Mouse (Mus musculus): ENCODE results near the gene Nox1.
"Not testable (repeated sequence)": the region's sequence is repeated elsewhere in the genome, so short reads cannot be mapped to it uniquely, and the experiment has no call there.

Gene Nox1

DNA sequence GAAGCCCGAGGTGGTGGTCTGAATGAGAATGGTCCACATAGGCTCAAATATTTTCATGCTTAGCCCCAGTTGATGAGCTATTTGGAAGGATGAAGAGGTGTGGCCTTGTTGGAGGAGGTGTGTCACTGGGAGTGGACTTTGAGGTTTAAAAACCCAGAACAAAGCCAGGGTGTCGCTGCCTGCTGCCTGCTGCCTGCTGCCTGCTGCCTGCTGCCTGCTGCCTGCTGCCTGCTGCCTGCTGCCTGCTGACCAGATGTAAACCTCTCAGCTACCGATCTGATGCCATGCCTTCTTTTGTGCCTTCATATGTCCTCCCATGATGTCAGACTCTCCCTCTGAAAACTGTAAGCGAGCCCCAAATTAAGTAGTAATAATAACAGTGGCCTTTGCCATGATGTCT, at the start of gene Nox1:
Gene Nox1, minus strand, starts transcription at position 101 of the 400 bp plus-strand sequence.
- no peak for DNase-seq

DNA sequence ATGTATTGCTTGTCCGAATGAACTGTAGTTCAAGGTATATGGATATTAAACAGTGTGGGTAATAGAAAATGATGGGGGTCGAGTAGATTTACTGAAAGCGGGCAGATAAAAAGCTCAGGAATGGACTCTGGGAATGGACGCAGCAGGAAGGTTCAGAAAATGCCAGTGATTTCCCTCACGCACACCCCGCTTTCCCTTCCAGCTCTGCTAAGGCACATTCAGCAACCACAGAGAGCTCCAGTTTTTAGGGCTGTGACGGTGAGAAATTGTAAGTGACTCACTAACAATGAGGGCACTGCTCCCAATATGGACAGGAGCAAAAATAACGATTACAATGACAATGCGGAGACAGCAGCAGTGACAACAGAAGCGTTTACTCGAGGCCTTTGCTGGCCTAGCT, 40.4 kb upstream of the Nox1 start:
- no peak for DNase-seq

- no peak for DNase-seq
Measured at GRCm38 (mm10) chrX:134261191-134261590, 39.4 kb upstream of the Nox1 start.

GRCm38 (mm10) chrX:134248202-134248601, 26.4 kb upstream of the Nox1 start:
- no peak for DNase-seq

GRCm38 (mm10) chrX:134245946-134246345, 24.2 kb upstream of the Nox1 start:
- DNase-seq = no peak

DNA sequence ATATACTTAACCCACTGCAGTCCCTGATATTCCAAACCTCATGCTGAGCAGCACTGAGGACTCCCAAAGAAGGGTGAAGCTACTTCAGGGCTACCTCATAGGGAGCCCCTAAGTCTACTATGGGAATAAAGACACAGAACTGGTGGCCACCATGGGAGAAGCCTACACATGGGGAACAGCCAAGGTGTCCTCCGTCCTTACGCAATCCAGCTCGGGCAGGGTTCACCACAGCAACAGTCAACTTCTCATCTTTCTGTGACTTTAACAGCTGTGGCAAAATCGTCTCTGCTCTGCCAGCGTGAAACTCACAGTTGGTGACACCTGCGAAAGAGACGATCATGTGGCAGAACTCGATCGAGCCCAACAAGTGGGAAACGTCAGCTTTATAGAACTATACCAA, 16.5 kb upstream of the Nox1 start:
- DNase-seq = no peak

DNA sequence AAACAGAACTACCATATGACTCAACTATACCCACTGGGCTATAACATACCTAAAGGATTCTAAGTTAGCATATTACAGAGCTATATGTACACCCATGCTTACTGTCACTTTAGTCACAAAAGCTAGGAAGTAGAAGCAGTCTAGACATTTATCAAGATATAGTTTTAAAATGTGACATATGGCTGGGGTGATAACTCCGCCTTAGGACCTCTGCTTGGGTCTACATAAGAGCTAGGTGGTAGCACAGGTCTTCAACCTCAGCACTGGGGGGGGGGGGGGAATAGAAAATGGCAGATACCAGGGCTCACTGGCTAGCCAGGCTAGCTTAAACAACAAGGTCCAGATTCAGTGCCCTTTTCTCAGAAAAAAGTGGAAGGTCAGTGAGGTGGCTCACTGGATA, 11.3 kb upstream of the Nox1 start:
- no peak for DNase-seq

DNA sequence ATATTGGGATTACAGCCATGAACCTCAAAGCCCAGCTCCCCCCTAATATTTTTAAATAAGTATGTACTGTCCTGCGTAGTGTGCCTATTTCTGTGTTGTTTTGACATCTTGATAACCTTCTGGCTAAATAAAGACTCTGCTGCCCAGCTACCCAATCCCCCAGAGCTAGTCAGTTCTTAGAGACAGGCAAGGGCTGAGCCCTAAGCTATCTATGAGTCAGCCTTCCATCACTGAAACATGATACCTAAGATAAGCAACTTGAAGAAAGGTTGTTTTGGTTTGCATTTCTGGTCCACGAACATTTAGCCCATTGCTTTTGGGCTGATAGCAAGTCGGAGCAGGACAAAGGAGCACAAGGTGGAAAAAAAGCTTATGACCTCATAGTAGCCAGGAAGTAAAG, 1.1 kb downstream of the Nox1 start:
- no peak for DNase-seq

DNA sequence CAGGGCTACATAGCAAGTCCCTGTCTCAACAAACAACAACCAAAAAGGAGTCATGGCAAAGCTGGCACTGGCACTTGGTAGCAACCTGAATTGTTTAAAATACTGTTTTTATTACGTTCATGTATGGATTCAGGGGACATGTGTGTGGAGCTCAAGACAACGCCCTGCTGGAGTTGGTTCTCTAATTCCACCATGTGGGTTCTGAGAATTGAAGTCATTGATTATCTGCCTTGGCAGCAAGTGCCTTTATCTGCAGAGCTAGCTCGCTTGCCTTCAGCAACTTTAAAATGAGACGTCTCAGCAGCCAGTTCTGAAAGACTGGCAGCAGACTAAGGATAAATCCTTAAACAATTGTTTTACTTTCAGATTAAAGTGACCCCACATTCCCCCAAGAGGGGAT, 3.6 kb downstream of the Nox1 start:
- no peak for DNase-seq

DNA sequence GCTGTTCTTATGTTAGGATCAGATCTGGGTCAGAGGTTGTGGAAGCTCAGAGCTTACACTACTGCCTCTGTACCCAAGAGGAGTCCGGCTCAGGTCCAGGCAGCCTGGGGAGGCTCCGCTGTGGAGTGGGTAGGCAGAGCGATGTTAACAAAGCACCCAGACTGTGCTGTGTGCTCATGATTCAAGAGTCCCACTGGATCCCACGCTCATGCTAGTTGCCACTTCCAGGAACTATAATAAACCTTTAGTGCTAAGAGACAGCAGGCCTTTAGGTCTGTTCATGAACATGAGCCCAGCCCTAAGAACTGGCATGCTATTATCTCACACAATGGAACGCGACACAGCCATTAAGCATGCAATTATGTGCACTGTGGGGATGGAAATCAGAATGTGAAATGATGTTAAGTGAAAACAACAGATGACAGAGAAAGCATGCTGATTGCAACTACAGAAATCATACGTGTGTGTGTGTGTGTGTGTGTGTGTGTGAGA, 10.6 kb downstream of the Nox1 start:
- no peak for DNase-seq

DNA sequence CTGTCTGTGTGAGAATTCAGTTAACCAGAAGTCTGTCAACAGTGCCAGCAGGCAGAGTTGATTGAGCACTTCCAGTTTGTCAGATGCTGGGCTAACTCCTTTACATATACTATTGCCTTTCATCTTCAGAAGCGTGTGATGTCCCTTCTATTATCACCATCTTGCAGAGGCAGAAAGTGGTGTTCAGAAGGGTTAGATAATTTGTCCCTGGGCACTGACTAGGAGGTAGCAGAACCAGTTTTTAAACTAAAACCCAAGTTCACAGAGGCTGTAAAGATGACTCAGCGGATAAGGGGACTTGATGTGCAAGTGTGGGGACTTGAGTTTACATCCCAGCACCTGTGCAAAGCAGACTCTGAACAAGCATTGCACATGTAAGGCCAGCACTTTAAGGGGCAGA, 13.3 kb downstream of the Nox1 start:
- DNase-seq = no peak

DNA sequence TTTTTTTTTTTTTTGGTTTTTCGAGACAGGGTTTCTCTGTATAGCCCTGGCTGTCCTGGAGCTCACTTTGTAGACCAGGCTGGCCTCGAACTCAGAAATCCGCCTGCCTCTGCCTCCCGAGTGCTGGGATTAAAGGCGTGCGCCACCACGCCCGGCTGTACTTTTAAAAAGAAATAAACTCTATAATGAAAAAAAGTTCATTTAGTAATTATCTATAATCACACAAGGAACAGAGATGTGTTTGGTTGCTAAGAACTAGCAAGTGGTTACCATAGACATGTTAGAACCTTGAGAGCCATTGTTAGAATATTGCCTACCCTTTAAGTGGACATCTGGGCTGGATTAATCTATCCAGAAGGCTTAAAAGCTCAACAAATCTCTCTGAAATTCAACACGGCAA, 34.6 kb downstream of the Nox1 start, which contains the start of gene Arl13a:
Gene Arl13a, plus strand, starts transcription at position 301 of the 400 bp plus-strand sequence.
- DNase-seq = not testable (repeated sequence)

DNA sequence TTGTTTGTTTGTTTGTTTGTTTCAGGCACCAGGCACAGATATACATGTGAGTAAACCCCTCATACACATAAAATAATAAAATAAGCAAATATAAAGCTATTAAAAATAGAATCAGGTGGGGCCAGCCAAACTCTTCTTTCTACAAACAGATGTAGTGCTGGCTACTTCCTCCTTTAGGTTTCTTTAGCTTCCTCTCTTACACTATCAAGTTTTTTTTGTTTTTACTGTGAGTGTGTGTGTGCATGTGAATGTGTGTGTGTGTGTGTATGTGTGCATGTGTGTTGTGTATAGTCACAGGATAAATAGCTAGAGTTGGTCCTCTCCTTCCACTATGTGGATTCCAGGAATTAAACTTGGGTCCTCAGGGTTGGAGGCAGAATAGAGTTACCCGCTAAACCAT, 47.1 kb downstream of the Nox1 start:
- DNase-seq = no peak

GRCm38 (mm10) chrX:134170584-134170983, 51.2 kb downstream of the Nox1 start:
- no peak for DNase-seq

DNA sequence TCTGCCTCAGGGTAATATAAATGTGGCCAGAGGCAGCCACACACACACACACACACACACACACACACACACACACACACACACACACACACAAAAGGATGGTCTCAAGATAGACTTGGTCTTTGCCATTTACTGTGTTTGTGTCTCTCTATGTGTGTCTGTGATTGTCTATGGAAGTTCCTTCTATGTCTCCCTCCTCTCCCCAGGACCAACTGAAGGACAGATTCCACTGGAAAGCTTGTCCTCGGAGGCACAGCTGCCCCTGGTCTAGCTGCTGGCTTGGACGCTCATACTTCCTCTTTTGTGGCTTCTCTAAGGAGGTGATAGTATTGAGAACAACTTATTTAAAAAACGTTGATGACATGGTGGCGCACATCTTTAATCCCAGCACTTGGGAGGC, 58.3 kb downstream of the Nox1 start:
- DNase-seq = no peak

GRCm38 (mm10) chrX:134162826-134163225, 58.9 kb downstream of the Nox1 start:
- DNase-seq = no peak

GRCm38 (mm10) chrX:134162043-134162720, 59.6 kb downstream of the Nox1 start, which contains the start of gene Xkrx:
Gene Xkrx, minus strand, starts transcription at chrX:134162076.
- no peak for DNase-seq

DNA sequence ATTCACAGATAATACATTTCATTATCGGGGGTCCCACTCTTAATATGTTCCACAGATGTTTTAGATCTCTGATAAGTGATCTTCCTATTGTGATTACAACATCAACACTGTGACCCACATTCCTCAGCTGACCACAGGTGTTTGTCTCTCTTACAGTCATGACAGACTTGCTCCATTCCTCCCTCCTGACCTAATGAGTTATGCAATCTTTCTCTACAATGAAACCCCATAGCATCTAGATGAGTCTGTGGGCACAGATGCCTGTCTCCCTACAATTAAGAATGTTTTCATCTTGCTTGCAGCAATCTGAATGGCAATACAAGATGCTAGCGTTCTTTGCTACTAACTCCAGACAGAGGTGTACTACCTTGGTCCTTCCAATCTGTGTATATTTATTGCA, 61.3 kb downstream of the Nox1 start:
- DNase-seq = no peak

DNA sequence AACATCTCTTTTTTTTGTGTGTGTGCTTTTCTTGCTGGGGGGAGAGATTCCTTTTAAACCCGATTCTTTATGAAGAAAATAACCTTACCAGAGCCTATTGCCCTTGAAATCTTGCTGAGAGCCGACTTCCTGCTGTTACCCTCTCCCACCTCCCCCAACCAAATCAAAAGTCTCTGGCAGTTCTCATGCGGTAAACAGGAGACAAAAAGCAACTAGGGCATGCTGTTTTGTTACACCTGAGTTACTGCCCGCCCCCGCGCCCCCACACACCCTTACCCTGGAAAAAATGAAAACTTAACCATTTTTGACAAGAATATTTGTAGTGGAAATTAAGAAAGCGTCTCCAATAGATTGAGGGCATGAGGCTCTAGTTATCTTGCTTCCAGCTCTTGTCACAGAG, 63.6 kb downstream of the Nox1 start:
- DNase-seq = no peak

- no peak for DNase-seq
Measured at GRCm38 (mm10) chrX:134141986-134142385, 79.8 kb downstream of the Nox1 start.

GRCm38 (mm10) chrX:134141551-134141950, 80.2 kb downstream of the Nox1 start:
- no peak for DNase-seq

GRCm38 (mm10) chrX:134140024-134140423, 81.7 kb downstream of the Nox1 start:
- DNase-seq = no peak

DNA sequence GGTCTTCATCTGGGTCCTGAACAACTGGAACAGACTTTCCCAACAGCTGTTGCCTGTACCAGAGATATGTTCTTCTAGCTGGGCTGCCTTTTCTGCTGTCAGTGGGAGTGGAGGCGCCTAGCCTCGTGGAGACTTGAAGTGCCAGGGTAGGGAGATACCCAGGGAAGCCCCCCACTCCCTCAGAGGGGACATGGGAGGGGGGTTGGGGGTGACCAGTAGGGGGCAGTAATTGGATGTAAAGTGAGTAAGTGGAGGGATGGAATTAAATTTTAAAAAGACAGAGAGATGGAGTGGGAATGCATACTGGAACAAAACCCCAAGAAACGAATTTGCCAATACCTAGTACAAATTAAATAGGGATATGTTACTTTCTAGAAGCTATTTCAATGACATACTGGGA, 87.9 kb downstream of the Nox1 start:
- DNase-seq = no peak

GRCm38 (mm10) chrX:134132295-134132694, 89.5 kb downstream of the Nox1 start:
- DNase-seq = peak in 1 of 2 experiments; percentile 5

DNA sequence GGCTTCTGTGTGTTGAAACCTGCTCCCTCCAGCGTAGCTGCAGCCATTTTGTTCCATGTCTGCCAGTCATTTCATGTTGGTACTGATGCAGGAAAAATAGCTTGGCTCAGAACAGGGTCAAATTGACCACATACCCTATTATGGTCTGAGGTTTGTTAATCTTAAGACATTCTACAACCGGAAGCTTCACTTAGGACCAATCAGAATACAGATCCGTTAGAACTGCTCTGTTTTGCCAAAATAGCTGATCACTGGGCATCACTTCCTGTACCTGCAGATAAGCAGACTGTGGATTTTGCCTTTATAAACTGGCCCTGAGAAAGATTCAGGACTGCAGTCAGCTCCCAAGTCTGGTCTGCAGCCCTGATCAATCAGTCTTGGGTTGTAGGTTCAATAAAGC, 93.2 kb downstream of the Nox1 start:
- no peak for DNase-seq

All from kidney, adult 8-10 months (tissue).